Mouse (Mus musculus) liver, postnatal 0 days (tissue): ENCODE measurements at regions not wholly inside any gene's neighbourhood (a gene's known extent, or its start where the extent isn't known, plus 50 kb on each side); places are given as distances from the start of the nearest gene placed in this dataset.
A peak's percentile ranks its signal among the peaks of the same experiment; 100 is the strongest.

Experiments
- ATAC-seq: fragments of 200-750 bp; cut with Nextera tagmentation; 2 replicates; pipeline ENCODE4 v1.8.0; 2017; ENCODE audit warnings: mild to moderate bottlenecking, moderate library complexity
- DNase-seq: peaks from one replicate; pipeline ENCODE4 v3.0.0-alpha.2; 2016
- H3K27ac ChIP-seq: fragments of 300-500 bp; sonication (generic); 2 replicates; pipeline ENCODE4 v1.5.1; 2014; ENCODE audit warnings: antibody characterized with exemption, moderate library complexity, mild to moderate bottlenecking, low read depth
- H3K27me3 ChIP-seq: fragments of 300-500 bp; sonication (generic); 2 replicates; pipeline ENCODE4 v1.6.1; 2014; ENCODE audit warnings: low read length, control low read depth, mixed read lengths; ENCODE audit not compliant: insufficient read depth
- H3K36me3 ChIP-seq: fragments of 300-500 bp; sonication (generic); replicated peaks from 2 replicates; pipeline ENCODE4 v1.6.1; 2014; ENCODE audit warnings: mild to moderate bottlenecking, control low read depth, low read length, moderate library complexity, mixed read lengths; ENCODE audit not compliant: insufficient read depth
- H3K4me1 ChIP-seq: fragments of 300-500 bp; sonication (generic); 2 replicates; pipeline ENCODE4 v1.6.1; 2014; ENCODE audit warnings: antibody characterized with exemption, mild to moderate bottlenecking, control low read depth; ENCODE audit not compliant: insufficient read depth
- H3K4me2 ChIP-seq: fragments of 300-500 bp; sonication (generic); 2 replicates; pipeline ENCODE4 v1.6.1; 2014; ENCODE audit warnings: low read depth, mild to moderate bottlenecking, low read length, moderate library complexity, mixed read lengths
- H3K4me3 ChIP-seq: fragments of 300-500 bp; sonication (generic); 2 replicates; pipeline ENCODE4 v1.5.1; 2014; ENCODE audit warnings: low read depth, low read length
- H3K9ac ChIP-seq: fragments of 300-500 bp; sonication (generic); replicated peaks from 2 replicates; pipeline ENCODE4 v1.6.1; 2014; ENCODE audit warnings: mild to moderate bottlenecking, moderate library complexity
- H3K9me3 ChIP-seq: fragments of 300-500 bp; sonication (generic); 2 replicates; pipeline ENCODE4 v1.6.1; 2016; ENCODE audit warnings: mild to moderate bottlenecking, control low read depth, low read length, mixed read lengths
- CTCF ChIP-seq: sonication (generic); IDR thresholded peaks from 2 replicates; pipeline ENCODE4 v1.5.1; 2016; ENCODE audit warnings: antibody characterized with exemption, low read depth
- EP300 ChIP-seq: IDR thresholded peaks from 2 replicates; pipeline ENCODE4 v1.6.1; 2016; ENCODE audit warnings: antibody characterized with exemption, low read depth, mild to moderate bottlenecking
- whole genome bisulfite sequencing: fragments of 180-500 bp; shearing (Covaris S2); extraction: QIAGEN DNeasy Blood & Tissue Kit; methylation state at CpG from one replicate; pipeline ENCODE4 v1.1.7; 2014; ENCODE audit not compliant: insufficient replicate concordance; 5-methylcytosine and 5-hydroxymethylcytosine counted together

- Histone ChIP-seq H3K27me3 (no peaks in the 10 kb centered on the region), H3K27ac (peak overlapping the region; percentile 72), H3K36me3 (no peaks in the 10 kb centered on the region), H3K4me3 (no peak overlapping the region), H3K4me1 (peaks cover 69% of the 10 kb centered on the region), H3K9me3 (no peaks in the 10 kb centered on the region), H3K9ac (0 out of 2 replicates have a peak overlapping the region, but pooled peaks have one; percentile 31), H3K4me2 (no peak overlapping the region)
- ATAC-seq, result peak; percentile 48
- WGBS, result 67% methylated on average over 8 of the region's 8 CpGs
- TF ChIP-seq CTCF (no peak), EP300 (no peak)
- peak; percentile 67 for DNase-seq
These were observed 64.4 kb upstream of the Cpeb4 start for GRCm38 (mm10) chr11:31807461-31808215.

GRCm38 (mm10) chr11:31808216-31808838 lies 63.7 kb upstream of the Cpeb4 start:
- H3K36me3 ChIP-seq, result no peaks in the 10 kb centered on the region
- no peak for TF ChIP-seq CTCF
- TF ChIP-seq EP300, result no peak
- 74% methylated on average over 5 of the region's 5 CpGs for WGBS
- no peaks in the 10 kb centered on the region for H3K27me3 ChIP-seq
- DNase-seq (no peak), ATAC-seq (no peak)
- no peak overlapping the region for H3K4me3 ChIP-seq
- no peak overlapping the region for H3K4me2 ChIP-seq
- peak overlapping the region; percentile 72; the same call in 1 of the 2 replicates for H3K27ac ChIP-seq
- no peaks in the 10 kb centered on the region for H3K9me3 ChIP-seq
- H3K9ac ChIP-seq, result 0 out of 2 replicates have a peak overlapping the region, but pooled peaks have one; percentile 26
- peaks cover 65% of the 10 kb centered on the region for H3K4me1 ChIP-seq

- H3K4me3 ChIP-seq, result no peak overlapping the region
- peak overlapping the region; percentile 35 for H3K27ac ChIP-seq
- H3K9ac ChIP-seq, result peak overlapping the region; percentile 38; the same call in 1 of the 2 replicates
- ATAC-seq (no peak), DNase-seq (no peak)
- H3K4me2 ChIP-seq, result no peak overlapping the region
- no peaks in the 10 kb centered on the region for H3K9me3 ChIP-seq
- 48% methylated on average over 7 of the region's 7 CpGs for WGBS
- peaks cover 53% of the 10 kb centered on the region for H3K4me1 ChIP-seq
- H3K27me3 ChIP-seq, result no peaks in the 10 kb centered on the region
- no peaks in the 10 kb centered on the region for H3K36me3 ChIP-seq
- no peak for TF ChIP-seq CTCF
- no peak for TF ChIP-seq EP300
These were observed 61.8 kb upstream of the Cpeb4 start for GRCm38 (mm10) chr11:31810011-31810786.

- no peaks in the 10 kb centered on the region for H3K9me3 ChIP-seq
- H3K27ac ChIP-seq, result peak overlapping the region; percentile 74
- H3K27me3 ChIP-seq, result no peaks in the 10 kb centered on the region
- H3K4me3 ChIP-seq, result no peak overlapping the region
- ATAC-seq, result peak; percentile 90
- DNase-seq, result peak; percentile 79
- H3K36me3 ChIP-seq, result no peaks in the 10 kb centered on the region
- peaks cover 49% of the 10 kb centered on the region for H3K4me1 ChIP-seq
- TF ChIP-seq CTCF (no peak), EP300 (peak; percentile 94)
- peak overlapping the region; percentile 44; the same call in 1 of the 2 replicates for H3K4me2 ChIP-seq
- 10% methylated on average over 9 of the region's 9 CpGs for WGBS
- peak overlapping the region; percentile 35; the same call in 1 of the 2 replicates for H3K9ac ChIP-seq
These were observed 59.8 kb upstream of the Cpeb4 start for GRCm38 (mm10) chr11:31812215-31812614.

- ATAC-seq (no peak), DNase-seq (no peak)
- H3K36me3 ChIP-seq, result no peaks in the 10 kb centered on the region
- H3K27ac ChIP-seq, result no peak overlapping the region
- TF ChIP-seq EP300 (no peak), CTCF (no peak)
- peaks cover 32% of the 10 kb centered on the region for H3K4me1 ChIP-seq
- 0 out of 2 replicates have a peak overlapping the region, but pooled peaks have one; percentile 16 for H3K9ac ChIP-seq
- no peaks in the 10 kb centered on the region for H3K27me3 ChIP-seq
- no peak overlapping the region for H3K4me2 ChIP-seq
- H3K4me3 ChIP-seq, result no peak overlapping the region
- WGBS, result 46% methylated on average over 4 of the region's 4 CpGs
- H3K9me3 ChIP-seq, result no peaks in the 10 kb centered on the region
These were observed 57.4 kb upstream of the Cpeb4 start for GRCm38 (mm10) chr11:31814616-31815015.
